Mouse (Mus musculus) ZHBTc4 (cell line): ENCODE measurements around the gene Fstl4.

Source experiments
- DNase-seq: peaks from one replicate; pipeline ENCODE4 v3.0.0-alpha.2; 2011; ENCODE audit warnings: low read depth, low spot score

The Fstl4 gene

DNA sequence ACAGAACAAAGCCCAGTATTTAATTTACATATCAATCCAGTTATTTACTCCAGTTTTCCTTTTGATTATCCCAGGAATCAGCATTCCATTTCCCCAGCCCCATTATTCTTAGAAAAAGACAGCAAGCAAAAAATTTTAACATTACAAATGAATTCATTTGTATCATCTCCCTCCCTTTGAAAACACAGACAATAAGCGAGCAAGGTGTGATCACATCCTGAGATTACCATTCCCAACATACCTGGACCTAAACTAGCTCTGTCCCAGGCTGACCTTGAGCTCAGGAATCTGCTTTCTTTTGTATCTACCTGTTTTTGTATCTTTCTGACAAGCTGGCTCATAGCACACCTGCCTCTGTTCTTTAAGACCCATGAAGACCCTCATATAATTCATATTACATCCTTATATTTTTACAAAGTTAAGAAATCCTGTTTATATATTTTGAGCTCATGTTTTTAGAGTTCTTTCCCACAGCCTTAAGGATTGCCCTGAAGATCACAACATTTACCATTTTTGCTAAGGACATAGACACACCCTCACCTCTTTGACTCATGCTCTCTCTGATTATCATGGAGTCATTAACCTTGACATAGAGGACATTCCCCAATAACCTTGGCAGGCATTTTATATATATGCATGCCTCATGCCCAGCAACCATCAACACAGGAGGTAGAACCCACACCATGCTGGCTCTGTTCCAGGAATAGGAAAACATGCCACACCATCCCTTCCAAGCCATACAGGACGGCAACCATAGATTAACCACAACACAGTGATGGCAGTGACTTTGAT is 438.2 kb downstream of the Fstl4 start:
- DNase-seq, result peak; percentile 87

DNA sequence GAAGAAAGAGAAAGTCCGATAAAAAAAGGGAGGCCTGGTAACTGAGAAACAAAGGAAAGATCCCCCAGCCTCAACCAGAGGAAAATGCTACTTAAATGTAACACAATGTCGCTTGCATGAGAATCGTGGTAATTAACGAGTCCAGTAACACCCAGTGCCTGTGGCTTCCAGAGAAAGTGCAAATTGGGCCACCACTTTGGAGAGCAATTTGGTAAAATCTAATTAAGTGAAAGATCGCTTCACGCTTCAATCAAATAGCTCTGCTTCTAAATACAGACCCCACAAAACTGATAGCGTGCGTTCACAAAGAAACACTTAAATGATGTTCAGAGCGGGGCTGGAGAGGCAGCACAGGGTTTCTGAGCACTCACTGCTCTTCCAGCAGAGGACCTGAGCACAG is 446.4 kb downstream of the Fstl4 start:
- DNase-seq, result no peak

DNA sequence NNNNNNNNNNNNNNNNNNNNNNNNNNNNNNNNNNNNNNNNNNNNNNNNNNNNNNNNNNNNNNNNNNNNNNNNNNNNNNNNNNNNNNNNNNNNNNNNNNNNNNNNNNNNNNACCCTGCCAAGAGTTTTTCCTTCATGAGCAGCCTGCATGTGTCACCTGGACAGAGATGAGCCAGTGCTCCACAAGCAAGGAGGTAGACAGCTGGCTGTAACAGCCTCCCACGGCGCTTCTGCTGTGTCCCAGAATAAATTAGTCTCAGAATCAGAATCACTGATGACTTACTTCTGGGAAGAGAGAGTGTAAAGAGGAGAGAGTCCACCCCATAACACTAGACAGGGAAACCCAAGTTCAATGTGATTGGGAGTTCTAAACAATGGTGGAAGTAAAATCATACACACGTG is 464.6 kb downstream of the Fstl4 start:
- DNase-seq, result no peak

DNA sequence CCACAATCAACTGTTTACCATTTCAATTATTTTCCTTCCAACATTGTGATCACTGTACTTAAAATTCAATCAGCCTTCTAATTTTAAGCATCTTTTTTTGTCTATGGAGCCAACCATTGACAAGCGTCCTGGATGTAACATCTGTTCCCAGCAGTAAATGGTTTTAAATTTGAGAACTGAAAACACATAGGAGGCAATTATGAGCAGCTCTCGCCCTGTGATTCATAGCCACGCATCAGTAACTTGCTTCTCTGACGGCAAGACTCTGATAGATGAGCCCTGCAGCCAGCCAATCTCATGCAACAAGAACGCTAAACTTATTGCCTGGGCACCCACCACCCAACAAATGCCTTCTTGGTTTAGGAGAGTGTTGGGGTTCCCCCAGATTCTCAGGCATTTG is 467.4 kb downstream of the Fstl4 start:
- no peak for DNase-seq

DNA sequence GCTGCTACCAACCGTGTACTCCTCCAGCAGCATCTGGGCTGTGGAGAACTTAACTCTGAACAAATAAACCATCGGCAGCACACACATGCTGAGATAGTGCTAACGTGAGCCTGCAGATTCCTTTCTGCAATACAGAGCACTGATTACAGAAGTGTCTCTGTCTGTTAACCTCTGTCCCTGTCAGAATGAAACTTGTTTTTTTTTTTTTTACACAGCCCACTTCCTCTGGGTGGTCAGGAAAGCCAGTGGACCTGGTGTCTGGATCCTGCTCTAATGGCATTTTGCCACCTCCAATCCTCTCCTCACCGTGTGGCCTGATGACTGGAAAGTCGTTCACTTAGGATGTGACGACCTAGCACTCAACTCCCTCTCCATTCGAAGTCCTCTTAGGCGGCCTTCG is 469.2 kb downstream of the Fstl4 start:
- no peak for DNase-seq
